Mouse (Mus musculus) bone marrow, adult 2 months (tissue): ENCODE measurements around the gene Cped1.

Source experiments
- CTCF ChIP-seq: fragments of 200-500 bp; IDR thresholded peaks from 2 replicates; pipeline ENCODE4 v1.5.1; 2011; ENCODE audit warnings: low read length, control low read depth; ENCODE audit not compliant: control insufficient read depth, insufficient read depth
- POLR2A ChIP-seq: fragments of 200-500 bp; IDR thresholded peaks from 2 replicates; pipeline ENCODE4 v1.6.1; 2011; ENCODE audit warnings: low read depth, mild to moderate bottlenecking, control low read depth, low read length, borderline replicate concordance; ENCODE audit not compliant: control insufficient read depth

GRCm38 (mm10) chr6:22267807-22268667, 282.3 kb downstream of the Cped1 start:
- TF ChIP-seq POLR2A = no peak
- TF ChIP-seq CTCF = no peak
